Mouse (Mus musculus): Measurements from ENCODE around the gene Fbxo41.
"Not testable (repeated sequence)": the region's sequence is repeated elsewhere in the genome, so short reads cannot be mapped to it uniquely, and the experiment has no call there.

Gene Fbxo41

GRCm38 (mm10) chr6:85490252-85490651 is 12.5 kb downstream of the Fbxo41 start:
- DNase-seq (ENCODE audit: low spot score), result no peak

GRCm38 (mm10) chr6:85489717-85490116 is 13.1 kb downstream of the Fbxo41 start:
- DNase-seq (ENCODE audit: low spot score), result no peak

DNA sequence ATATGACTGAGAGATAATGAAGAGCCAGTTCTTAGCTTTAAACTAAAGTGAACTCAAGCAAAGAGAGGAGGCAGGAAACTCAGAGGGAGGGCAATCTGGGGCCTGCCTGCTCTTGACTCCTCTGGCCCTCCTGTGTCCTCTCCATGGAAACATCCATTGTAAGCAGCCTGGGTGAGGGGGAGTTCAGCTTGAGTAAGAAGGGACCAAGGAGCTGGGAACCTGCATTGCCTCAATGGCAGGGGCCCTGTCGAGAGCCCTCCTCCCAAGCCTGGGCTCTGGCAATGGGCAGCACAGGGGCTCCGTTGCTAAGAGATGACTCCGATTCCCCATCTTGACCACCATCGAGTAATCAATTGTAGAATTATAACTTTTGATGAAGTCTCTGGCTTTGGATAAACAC is 14.3 kb downstream of the Fbxo41 start:
- DNase-seq (ENCODE audit: low spot score), result no peak

DNA sequence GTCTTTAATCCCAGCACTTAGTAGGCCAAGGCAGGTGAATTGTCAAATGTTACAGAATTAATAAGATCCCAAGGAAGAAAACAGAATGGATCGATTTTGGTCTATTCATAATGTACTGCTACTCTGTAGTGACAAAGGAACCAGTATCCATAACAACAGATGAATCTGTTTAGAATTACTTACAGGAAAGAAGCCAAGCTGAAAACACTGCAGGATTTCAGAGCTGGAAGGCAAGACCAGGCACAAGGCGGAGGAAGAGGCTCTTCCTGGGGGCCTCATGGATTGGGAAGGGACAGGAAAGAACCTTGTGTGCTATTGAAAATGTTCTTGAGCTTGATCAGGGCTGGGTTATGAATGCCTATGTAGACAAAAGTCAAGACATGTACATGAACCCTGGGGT is 17.1 kb downstream of the Fbxo41 start:
- DNase-seq (ENCODE audit: low spot score), result no peak

GRCm38 (mm10) chr6:85483843-85484721 is 18.7 kb downstream of the Fbxo41 start:
- no peak for DNase-seq (ENCODE audit: low spot score)

GRCm38 (mm10) chr6:85480685-85481084 is 22.1 kb downstream of the Fbxo41 start:
- no peak for DNase-seq (ENCODE audit: low spot score)

DNA sequence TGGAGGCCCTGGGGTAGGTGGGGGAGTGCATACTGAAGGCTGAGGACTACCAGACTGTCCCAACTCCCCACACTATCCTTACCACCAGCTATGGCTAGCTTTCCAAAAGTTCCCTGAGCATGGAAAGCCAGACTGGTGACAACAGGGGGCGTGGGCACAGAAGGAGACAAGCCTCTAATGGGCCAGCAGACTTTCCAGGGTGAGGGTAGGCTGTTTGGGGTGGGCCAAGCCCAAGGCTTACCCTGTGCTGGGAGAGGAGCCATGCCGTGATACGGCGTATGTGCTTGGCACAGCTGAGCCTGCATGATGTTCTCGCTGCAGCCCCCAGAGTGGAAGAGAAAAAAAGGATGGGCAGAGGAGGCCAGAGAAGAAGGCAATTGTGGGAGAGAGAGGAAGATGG is 22.8 kb downstream of the Fbxo41 start:
- DNase-seq (ENCODE audit: low spot score), result no peak

DNA sequence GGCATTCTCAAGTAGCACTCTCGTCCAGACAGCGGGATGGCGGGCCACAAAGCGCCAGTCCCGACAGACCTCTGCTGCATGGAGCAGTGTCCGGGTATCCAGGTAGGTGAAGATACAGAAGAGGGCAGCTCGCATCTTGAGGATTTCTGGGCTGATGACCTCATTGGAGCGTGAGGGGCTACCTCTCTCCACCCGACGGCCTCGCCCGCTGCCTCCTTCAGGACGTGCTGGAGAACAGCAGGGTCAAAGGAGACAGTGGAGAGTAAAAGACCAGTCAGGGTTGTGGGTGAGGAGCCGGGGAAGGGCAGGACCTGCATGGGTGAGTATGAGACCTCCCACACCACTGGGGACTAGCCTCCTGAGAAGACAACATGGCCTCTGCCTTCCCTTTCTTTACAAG is 24.4 kb downstream of the Fbxo41 start:
- DNase-seq (ENCODE audit: low spot score), result no peak

DNA sequence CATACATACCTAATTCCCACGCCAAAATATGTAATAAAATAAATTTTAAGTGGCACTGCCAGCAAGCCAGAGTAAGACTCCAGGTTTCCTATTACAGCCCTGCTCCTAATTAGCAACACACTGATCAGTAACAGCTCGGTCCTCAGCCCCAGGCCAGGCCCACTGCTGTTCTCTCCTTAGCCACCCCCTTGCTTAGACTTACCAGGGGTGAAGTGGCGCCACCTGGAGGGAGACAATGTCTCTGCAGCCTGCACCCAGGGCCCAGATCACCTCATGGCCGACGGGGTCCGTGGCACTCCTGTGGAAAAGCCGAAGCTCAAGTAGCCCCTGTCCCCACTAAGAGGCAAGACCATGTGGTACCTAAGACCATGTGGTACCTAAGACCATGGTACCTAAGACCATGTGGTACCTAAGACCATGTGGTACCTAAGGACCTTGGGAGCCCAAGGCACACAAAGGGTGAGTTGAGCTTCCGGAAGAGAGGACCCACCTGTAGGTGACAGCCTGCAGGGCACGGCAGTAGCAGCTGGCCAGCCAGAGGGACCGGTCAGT is 25.4 kb downstream of the Fbxo41 start:
- no peak for DNase-seq (ENCODE audit: low spot score)

GRCm38 (mm10) chr6:85475581-85475980 is 27.2 kb downstream of the Fbxo41 start:
- no peak for DNase-seq (ENCODE audit: low spot score)

- DNase-seq (ENCODE audit: low spot score), result no peak
Observed at GRCm38 (mm10) chr6:85472542-85472941, 30.3 kb downstream of the Fbxo41 start.

GRCm38 (mm10) chr6:85471962-85472361 is 30.8 kb downstream of the Fbxo41 start:
- no peak for DNase-seq (ENCODE audit: low spot score)

- DNase-seq (ENCODE audit: low spot score), result no peak
Observed at GRCm38 (mm10) chr6:85469660-85470430, 32.9 kb downstream of the Fbxo41 start.

- no peak for DNase-seq (ENCODE audit: low spot score)
Observed at GRCm38 (mm10) chr6:85465381-85465780, 37.4 kb downstream of the Fbxo41 start.

DNA sequence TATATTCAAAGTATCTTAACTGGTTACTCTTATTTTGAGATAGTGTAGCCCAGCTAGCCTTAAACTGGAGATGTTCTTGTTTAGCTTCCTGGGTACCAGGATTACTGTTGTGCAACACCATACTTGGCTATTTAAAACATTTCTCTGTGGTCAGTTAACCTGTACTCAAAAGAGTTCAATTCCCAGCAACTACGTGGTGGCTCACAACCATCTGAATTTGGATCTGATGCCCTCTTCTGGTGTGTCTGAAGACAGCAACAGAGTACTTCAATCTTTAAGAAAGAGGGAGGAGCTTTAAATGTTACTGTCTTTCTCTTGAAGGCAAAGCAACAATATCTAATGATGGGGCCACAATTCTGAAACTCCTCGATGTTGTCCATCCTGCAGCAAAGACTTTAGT is 43.2 kb downstream of the Fbxo41 start:
- DNase-seq (ENCODE audit: low spot score), result no peak

GRCm38 (mm10) chr6:85452816-85453215 is 50.0 kb downstream of the Fbxo41 start:
- no peak for DNase-seq (ENCODE audit: low spot score)

GRCm38 (mm10) chr6:85452411-85452665 is 50.5 kb downstream of the Fbxo41 start:
- no peak for DNase-seq (ENCODE audit: low spot score)

- DNase-seq (ENCODE audit: low spot score), result peak; percentile 93
Observed at GRCm38 (mm10) chr6:85451664-85452410, 51.0 kb downstream of the Fbxo41 start, which contains the start of gene Pradc1. Gene Pradc1 (minus strand): TSS chr6:85451970.

DNA sequence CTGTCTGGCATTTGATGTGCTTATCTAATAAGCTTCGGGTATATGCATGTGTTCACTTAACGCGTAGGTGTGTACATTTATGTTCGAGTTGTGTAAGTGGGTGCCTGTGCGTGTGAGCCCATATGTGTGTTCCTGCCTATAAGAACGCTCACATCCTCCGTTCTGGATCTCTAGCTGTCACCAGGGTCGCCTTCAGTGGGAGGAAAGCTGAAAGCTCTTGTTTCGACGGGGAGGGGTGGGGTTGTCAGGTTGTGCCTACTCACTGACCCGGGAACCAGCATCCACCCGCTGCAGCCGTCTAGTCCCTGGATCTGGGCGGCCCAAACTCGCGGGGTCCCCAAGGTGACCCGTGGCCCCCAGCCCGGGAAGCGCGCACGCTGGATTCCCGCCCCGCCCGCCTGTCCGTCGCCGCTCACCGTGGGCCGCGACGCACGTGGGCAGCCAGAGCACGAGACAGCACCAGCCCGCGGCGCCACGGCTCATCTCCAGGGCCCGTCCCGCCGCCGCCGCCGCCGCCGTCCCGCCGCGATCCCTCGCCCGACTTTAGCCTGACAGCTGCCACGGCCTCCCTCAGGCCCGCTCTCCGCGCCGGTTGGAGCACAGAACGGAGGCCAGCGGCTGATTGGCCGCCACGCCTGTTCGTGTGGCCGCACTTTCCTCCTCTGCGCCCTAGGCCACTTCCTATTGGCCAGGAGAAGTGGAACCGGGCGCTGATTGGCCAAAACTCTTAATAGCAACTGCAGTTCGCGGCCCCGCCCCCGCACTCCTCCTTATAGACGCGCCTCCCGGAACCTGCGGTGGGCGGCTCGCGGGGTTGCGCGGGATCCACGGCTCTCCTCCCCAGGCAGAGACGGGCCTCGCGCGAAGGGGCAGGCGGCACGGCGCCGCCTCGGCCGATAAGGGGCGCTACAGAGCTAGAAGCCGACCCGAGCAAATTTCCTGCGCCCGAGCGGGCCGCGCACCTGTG is 51.8 kb downstream of the Fbxo41 start, which contains the start of gene Cct7:
Cct7 (plus strand) TSS at position 818 of the 967 bp plus-strand sequence.
- DNase-seq (ENCODE audit: low spot score), result peak; percentile 97

DNA sequence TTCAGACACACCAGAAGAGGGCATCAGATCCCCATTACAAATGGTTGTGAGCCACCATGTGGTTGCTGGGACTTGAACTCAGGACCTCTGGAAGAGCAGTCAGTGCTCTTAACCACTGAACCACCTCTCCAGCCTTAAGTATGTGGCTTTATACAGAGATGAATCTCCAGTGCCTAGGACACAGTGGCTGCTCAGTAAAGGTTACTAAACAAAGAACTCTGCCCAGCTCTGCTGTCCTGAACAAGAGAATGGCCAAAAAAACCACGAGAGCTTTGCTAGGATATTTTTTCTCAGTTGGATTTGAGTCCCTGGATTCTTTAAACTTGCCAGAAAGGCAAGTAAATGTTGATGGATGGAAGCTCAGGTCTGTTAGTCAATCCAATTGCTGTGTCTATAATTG is 52.7 kb downstream of the Fbxo41 start:
- DNase-seq (ENCODE audit: low spot score), result not testable (repeated sequence)

DNA sequence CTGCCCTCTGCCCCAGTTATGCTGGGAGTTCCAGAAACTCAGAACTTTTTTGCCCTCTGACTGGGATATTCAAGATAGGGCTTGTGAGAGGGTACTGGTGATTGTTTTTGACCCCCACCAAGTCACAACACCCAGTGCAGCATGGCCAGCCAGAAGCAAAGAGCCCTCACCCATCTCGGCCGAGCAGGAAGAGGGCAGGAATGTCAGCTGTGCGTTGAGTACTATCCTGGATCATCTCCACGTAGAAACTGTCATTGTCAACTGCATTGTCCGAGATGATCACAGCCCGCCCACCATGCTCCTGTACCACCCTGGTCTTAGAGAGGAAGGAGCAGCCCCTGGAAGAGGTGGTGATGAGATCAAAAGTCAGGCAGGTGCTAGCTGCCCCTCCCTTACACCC is 55.4 kb downstream of the Fbxo41 start:
- no peak for DNase-seq (ENCODE audit: low spot score)
